Mouse (Mus musculus) ES-E14 (cell line): Measurements from ENCODE around the gene Prpsap1.

Experiments
- CHD2 ChIP-seq: IDR thresholded peaks from 2 replicates; pipeline ENCODE4 v1.6.1; 2014; ENCODE audit warnings: mild to moderate bottlenecking, low read depth, low read length, inconsistent platforms
- MAFK ChIP-seq: IDR thresholded peaks from 2 replicates; pipeline ENCODE4 v1.6.1; 2014; ENCODE audit warnings: mild to moderate bottlenecking, low read depth, low read length, inconsistent platforms; ENCODE audit not compliant: insufficient read depth

GRCm38 (mm10) chr11:116536685-116537084 is 42.7 kb upstream of the Prpsap1 start:
- TF ChIP-seq CHD2: no peak
- TF ChIP-seq MAFK: no peak
